Mouse (Mus musculus): ENCODE measurements around the gene Gm10277.
A peak's percentile ranks its signal among the peaks of the same experiment; 100 is the strongest.

Gene Gm10277

GRCm38 (mm10) chr11:77800491-77800868 is 12.9 kb upstream of the Gm10277 start:
- DNase-seq (ENCODE audit: low spot score): no peak

GRCm38 (mm10) chr11:77795216-77795615 is 7.7 kb upstream of the Gm10277 start:
- DNase-seq (ENCODE audit: low spot score): no peak

GRCm38 (mm10) chr11:77793238-77793930 is 5.8 kb upstream of the Gm10277 start:
- peak; percentile 96 for DNase-seq (ENCODE audit: low spot score)

- DNase-seq (ENCODE audit: low spot score): no peak
Measured at GRCm38 (mm10) chr11:77792566-77792909, 5.0 kb upstream of the Gm10277 start.

GRCm38 (mm10) chr11:77791752-77792565 is 4.4 kb upstream of the Gm10277 start:
- peak; percentile 49 for DNase-seq (ENCODE audit: low spot score)

- DNase-seq (ENCODE audit: low spot score): no peak
Measured at GRCm38 (mm10) chr11:77791241-77791727, 3.7 kb upstream of the Gm10277 start.

- no peak for DNase-seq (ENCODE audit: low spot score)
Measured at GRCm38 (mm10) chr11:77790286-77790685, 2.7 kb upstream of the Gm10277 start.

- no peak for DNase-seq (ENCODE audit: low spot score)
Measured at GRCm38 (mm10) chr11:77789512-77789911, 2.0 kb upstream of the Gm10277 start.

- DNase-seq (ENCODE audit: low spot score): no peak
Measured at GRCm38 (mm10) chr11:77785768-77786561, 1.6 kb downstream of the Gm10277 start.

- no peak for DNase-seq (ENCODE audit: low spot score)
Measured at GRCm38 (mm10) chr11:77785396-77785767, 2.2 kb downstream of the Gm10277 start.

- no peak for DNase-seq (ENCODE audit: low spot score)
Measured at GRCm38 (mm10) chr11:77784894-77785293, 2.7 kb downstream of the Gm10277 start.

GRCm38 (mm10) chr11:77783747-77784646 is 3.5 kb downstream of the Gm10277 start:
- DNase-seq (ENCODE audit: low spot score): peak; percentile 59

GRCm38 (mm10) chr11:77783211-77783746 is 4.3 kb downstream of the Gm10277 start:
- peak; percentile 77 for DNase-seq (ENCODE audit: low spot score)

GRCm38 (mm10) chr11:77782104-77782815 is 5.3 kb downstream of the Gm10277 start:
- no peak for DNase-seq (ENCODE audit: low spot score)

- no peak for DNase-seq (ENCODE audit: low spot score)
Measured at GRCm38 (mm10) chr11:77781088-77781487, 6.5 kb downstream of the Gm10277 start.

GRCm38 (mm10) chr11:77779240-77779639 is 8.3 kb downstream of the Gm10277 start:
- DNase-seq (ENCODE audit: low spot score): no peak

- DNase-seq (ENCODE audit: low spot score): no peak
Measured at GRCm38 (mm10) chr11:77777937-77778336, 9.6 kb downstream of the Gm10277 start.

- no peak for DNase-seq (ENCODE audit: low spot score)
Measured at GRCm38 (mm10) chr11:77777436-77777835, 10.1 kb downstream of the Gm10277 start.

- DNase-seq (ENCODE audit: low spot score): no peak
Measured at GRCm38 (mm10) chr11:77775701-77776400, 11.7 kb downstream of the Gm10277 start.
